9 mouse cellular contexts compared by ENCODE assay signal in genomic region chr1:39944306-39944971, GRCm38 (mm10). TPM values are rescaled to one million over a fixed set of nuclear protein-coding genes. Genes with fewer than 3 reads are reported as not detected.
A peak's percentile ranks its signal among the peaks of the same experiment; 100 is the strongest.
DNase-seq lines count a peak whose midpoint lies in the region; ATAC-seq and TF ChIP-seq lines count a peak whose summit lies in the region.
"Had no signal": no experiment of that assay in that cellular context is flagged by ENCODE, and none has a peak within 500 bp of the region (broad histone marks: within the 10 kb centered on the region; RNA-seq: fewer than 3 reads in every experiment).

No protein-coding gene starts in this region.

- peak overlapping the region; percentile 90 for H3K27ac ChIP-seq in left cerebral cortex, adult 2 months
- H3K27ac ChIP-seq in neural tube, embryonic 13.5 days (replicated peaks) = peak overlapping the region; percentile 67

- no peak overlapping the region for H3K4me2 ChIP-seq in neural tube, embryonic 13.5 days

- no peak for TF ChIP-seq CTCF in left cerebral cortex, adult 2 months (IDR thresholded peaks at IDR 0.05)

- no peak overlapping the region for H3K4me3 ChIP-seq in left cerebral cortex, adult 2 months
- no peak overlapping the region for H3K4me3 ChIP-seq in neural tube, embryonic 13.5 days

- 13% methylated on average over 5 of the region's 5 CpGs for WGBS in neural tube, embryonic 13.5 days

- no peak for DNase-seq in left cerebral cortex, adult 2 months (ENCODE audit: extremely low spot score in 1 of 2, low spot score in 2 of 2)
- DNase-seq in left cerebral cortex, postnatal 14 days (ENCODE audit: low spot score in 2 of 2) = no peak
- peak; percentile 46 for DNase-seq in NIH3T3 (ENCODE audit: low read depth)
- no peak for DNase-seq in cerebellum, adult 8-10 months
- DNase-seq in left cerebral cortex, adult 9 months (ENCODE audit: low spot score in 2 of 2) = no peak
- DNase-seq in kidney, postnatal 36 days = no peak

- intact Hi-C loops in left cerebral cortex, adult 2 months (cut with DNase I) = no loop called here
- intact Hi-C loops in left cerebral cortex, postnatal 14 days (cut with DNase I) = loop anchor here (5.0 kb wide), 1 partner anchor 33 kb away; no protein-coding TSS in a partner anchor

- H3K9me3 ChIP-seq in neural tube, embryonic 13.5 days = no peaks in the 10 kb centered on the region

- ATAC-seq in hematopoietic stem cell, adult 5-6 weeks (replicated peaks in 1 of 2; ENCODE audit: insufficient read depth in 1 of 2, low FRiP score in 2 of 2, low TSS enrichment in 1 of 2, low read depth in 1 of 2, poor library complexity in 2 of 2, severe bottlenecking in 2 of 2) = peak; percentile 62 to 74
- peak; percentile 4; the same call in 1 of the 2 replicates for ATAC-seq in neural tube, embryonic 13.5 days (ENCODE audit: low read depth)
- ATAC-seq: Patski had no signal

- no peaks in the 10 kb centered on the region for H3K27me3 ChIP-seq in neural tube, embryonic 13.5 days
- H3K27me3 ChIP-seq: Patski had no signal

- H3K36me3 ChIP-seq in neural tube, embryonic 13.5 days = no peaks in the 10 kb centered on the region

- H3K4me1 ChIP-seq in neural tube, embryonic 13.5 days (replicated peaks) = peaks cover 99% of the 10 kb centered on the region

- no peak overlapping the region; the same call in 1 of the 2 replicates for H3K9ac ChIP-seq in neural tube, embryonic 13.5 days

RNA-seq across cellular contexts. Expression of gene Map4k4, which starts 43.7 kb away (rescaled TPM):
- total RNA-seq in left cerebral cortex, adult 2 months (2021) = 100 to 1,000 TPM in 1 of 2 experiments, 10 to 100 TPM in 1; 98.8 to 114 TPM
- 100 to 1,000 TPM; 145 to 157 TPM for total RNA-seq in left cerebral cortex, postnatal 14 days (2021)
- total RNA-seq in hematopoietic stem cell, adult 5-6 weeks (2017) = 222 and 231 TPM in 2 replicates
- 49.0 and 56.3 TPM in 2 replicates for polyA plus RNA-seq in neural tube, embryonic 13.5 days (2015; fragmentation: Nextera tagmentation; extraction: Ambion mirVana)
